Mouse (Mus musculus) CH12F3 (cell line): ENCODE results near the gene Ddit4.

Experiments
- in situ Hi-C: fragments of 300-500 bp; cut with MboI; formaldehyde crosslinking; loops from 2 replicates; pipeline ENCODE4 v1.14.3; 2020; ENCODE audit warnings: low sequenced_read_pairs

Ddit4 gene

DNA sequence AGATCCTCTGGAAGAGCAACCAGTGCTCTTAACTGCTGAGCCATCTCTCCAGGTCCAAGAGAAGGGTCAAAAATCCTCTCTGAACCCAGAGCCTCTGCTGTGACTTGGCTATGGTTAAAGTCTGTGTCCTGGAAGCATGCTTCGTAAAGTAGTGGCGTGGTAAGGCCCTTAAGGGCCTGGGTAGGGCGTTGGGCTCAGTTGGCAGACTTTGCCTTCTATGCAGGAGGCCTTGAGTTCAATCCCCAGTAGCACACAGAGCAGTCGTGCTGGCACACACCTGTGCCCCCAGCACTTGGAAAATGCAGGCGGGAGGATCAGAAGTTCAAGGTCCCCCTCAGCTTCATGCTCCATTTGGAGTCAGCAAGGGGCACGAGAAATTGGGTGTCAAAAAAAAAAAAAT is 21.4 kb upstream of the Ddit4 start:
- in situ Hi-C loops, result no loop called here

DNA sequence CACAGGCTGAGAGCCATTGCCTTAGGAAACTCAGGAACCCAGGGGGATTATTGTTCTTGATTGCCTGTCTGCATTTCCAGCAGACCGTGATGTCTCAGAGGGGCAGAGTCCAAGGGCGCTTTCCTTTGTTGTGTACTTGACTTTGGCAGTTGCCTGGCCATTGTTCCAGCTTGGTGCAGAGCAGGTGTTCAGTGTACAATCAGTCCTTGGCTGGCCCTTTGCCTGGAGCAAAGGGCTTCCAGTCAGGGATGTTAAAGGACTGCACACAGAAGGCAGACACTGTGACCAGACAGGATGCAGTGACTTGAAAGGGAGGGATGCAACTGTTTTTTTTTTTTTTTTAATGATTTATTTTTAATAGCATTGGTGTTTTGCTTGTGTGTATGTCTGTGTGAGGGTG is 20.9 kb upstream of the Ddit4 start:
- in situ Hi-C loops, result no loop called here

- in situ Hi-C loops, result no loop called here
These were observed 20.2 kb upstream of the Ddit4 start for GRCm38 (mm10) chr10:59971813-59972212.

DNA sequence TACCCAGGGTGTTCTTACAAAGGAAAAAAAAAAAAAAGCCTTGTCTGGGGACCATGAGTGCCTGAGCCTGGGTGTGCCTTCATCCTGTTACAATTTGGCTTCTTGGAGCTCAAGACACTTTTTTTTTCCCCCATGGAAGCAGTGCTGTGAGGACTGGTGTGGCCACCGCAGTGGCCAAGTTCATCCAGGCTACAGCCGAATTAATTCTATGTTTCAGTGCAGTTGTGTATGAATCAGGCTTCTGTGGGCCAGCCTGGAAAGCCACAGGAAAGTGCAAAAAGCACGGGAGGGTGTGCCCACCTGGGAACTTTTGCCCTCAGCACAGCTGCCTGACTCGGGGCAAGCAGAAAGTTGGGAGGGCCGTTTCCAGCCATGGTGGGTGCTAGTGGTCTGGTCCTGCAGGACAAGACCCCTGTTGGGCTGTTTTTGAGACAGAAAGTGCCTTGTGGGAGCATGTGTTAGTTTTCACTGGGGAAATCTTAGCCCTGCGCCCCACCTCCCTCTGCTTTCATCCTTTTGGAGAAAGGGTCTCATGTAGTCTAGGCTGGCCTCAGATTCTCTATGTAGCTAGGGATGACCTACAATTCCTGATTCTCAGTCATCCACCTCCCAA is 18.9 kb upstream of the Ddit4 start:
- in situ Hi-C loops, result no loop called here

GRCm38 (mm10) chr10:59969821-59970449 is 18.3 kb upstream of the Ddit4 start:
- in situ Hi-C loops, result no loop called here

DNA sequence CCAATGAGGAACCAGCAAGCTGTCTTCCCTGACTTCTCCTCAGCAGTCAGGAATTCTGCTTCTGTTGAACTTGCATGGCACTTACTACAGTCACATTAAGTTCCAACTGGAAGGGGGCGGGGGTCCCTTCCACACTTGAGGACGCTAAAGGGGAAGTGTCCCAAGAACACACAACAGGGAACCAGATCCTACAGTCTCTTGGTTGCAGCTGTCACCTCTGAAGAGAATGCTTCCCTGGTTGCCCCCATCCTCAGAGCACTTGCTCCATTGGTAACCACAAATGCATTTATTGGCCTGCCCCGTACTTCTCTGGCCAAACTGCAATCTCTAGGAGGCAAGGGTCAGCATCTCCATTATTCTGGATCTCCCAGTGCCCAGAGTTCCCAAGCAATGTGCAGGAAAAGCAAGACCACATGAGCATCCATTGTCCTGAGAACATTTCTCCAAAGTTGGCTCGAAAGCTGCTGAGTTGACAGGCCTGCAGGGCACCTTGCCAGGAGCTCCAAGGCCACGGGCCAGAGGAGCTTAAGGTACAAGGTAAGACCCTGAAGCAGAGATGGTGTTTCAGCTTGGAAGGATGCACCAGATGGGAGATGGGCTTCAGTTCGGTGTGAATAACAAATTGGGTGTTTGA is 15.8 kb upstream of the Ddit4 start:
- in situ Hi-C loops, result no loop called here

GRCm38 (mm10) chr10:59966743-59967142 is 15.1 kb upstream of the Ddit4 start:
- in situ Hi-C loops, result no loop called here

- in situ Hi-C loops, result no loop called here
These were observed 14.2 kb upstream of the Ddit4 start for GRCm38 (mm10) chr10:59965788-59966187.

- in situ Hi-C loops, result no loop called here
These were observed 13.7 kb upstream of the Ddit4 start for GRCm38 (mm10) chr10:59965362-59965695.

- in situ Hi-C loops, result no loop called here
These were observed 13.1 kb upstream of the Ddit4 start for GRCm38 (mm10) chr10:59964504-59965361.

DNA sequence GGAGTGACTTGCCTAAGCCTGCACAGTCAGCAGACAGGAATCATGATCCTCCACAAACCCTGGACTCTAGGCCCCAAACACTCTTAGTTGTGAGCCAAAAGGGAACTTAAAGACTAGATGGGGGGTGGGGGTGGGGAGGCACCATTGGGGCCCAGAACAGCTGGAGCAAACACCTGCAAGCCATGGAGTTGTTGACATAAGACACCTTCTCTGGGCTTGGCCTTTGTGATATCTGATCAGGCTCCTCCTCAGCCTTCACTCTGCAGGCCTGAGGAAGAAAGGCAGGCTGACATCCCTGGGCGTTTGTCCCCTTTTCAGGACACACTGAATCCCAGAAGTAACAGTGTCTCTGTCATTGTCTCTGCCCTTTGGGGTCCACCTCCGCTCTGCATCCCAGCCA is 12.0 kb upstream of the Ddit4 start:
- in situ Hi-C loops, result no loop called here

GRCm38 (mm10) chr10:59959517-59959916 is 7.9 kb upstream of the Ddit4 start:
- in situ Hi-C loops, result no loop called here

DNA sequence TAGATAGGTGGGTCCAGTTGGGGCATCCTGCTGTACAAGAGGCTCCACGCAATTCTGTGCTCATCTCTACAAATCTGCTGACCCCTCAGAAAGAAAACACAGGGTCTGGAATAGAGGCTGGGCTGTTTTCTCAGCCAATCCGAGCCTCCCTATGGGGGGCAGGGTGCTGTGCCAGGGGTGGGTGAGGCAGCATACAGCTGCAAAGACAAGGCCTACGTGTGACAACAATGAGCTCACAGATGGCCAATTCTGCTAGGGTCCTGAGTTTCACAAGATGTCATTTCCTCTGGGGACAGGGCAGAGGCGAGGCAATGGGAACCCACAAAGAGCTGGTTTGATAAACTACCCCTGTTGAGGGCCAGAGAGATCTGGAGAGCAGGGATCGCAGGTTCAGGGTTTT is 6.8 kb upstream of the Ddit4 start:
- in situ Hi-C loops, result no loop called here

- in situ Hi-C loops, result no loop called here
These were observed 5.8 kb upstream of the Ddit4 start for GRCm38 (mm10) chr10:59957171-59958149.

DNA sequence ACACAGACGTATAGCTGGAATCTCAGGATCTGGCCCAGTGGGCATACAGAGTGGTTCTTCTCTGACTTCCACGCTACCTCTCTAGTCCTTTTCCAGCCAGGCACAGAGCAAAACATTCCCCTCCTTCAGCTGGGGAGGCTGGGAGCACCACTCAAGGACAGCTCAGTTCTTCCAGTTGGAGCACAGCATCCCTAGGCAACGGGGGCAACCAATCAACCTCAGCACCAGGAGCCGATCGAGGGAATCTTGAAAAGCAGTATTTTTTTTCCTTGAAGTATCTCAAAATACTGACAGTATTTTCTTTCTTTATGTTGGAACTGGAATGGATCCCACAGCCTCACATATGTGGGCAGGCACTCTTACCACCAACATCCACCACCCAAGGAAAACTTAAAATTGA is 5.0 kb upstream of the Ddit4 start:
- in situ Hi-C loops, result no loop called here

GRCm38 (mm10) chr10:59953564-59954039 is 2.0 kb upstream of the Ddit4 start:
- in situ Hi-C loops, result loop anchor here (5.0 kb wide), 1 partner anchor 66 kb away; no protein-coding TSS in a partner anchor

GRCm38 (mm10) chr10:59952781-59953563 is 1.3 kb upstream of the Ddit4 start:
- in situ Hi-C loops, result loop anchor here (5.0 kb wide), 1 partner anchor 66 kb away; no protein-coding TSS in a partner anchor

DNA sequence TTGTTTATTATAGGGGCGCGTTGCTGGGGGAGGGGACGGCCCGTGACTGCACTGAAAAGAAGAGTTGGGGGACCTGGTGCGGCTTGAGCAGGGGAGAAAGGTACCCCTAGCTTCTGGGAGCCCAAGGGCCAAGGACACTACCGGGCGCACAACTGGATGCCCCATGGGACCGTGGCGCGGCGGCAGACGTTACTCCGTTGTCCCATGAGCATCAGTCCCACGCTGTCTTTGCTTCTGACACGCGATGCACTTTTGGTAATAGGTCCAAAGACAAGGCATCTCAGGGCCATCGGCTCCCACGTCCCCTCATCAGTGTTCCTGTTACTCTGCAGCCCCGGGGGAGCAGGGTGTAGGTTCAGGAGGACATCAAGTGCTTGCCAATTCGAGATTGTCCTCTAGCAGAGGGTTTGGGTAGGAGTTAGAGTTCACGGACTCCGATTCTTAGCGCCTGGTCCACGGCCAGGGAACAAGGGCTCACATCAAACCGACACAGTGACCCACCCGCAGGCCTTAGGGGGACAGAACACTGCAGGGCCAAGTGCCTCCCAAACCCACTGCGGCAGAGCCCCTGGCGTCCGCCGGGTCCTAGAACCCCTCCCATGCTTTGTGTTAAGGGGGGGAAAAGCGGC is 632 bp upstream of the Ddit4 start:
- in situ Hi-C loops, result loop anchor here (5.0 kb wide), 1 partner anchor 65 kb away; no protein-coding TSS in a partner anchor

DNA sequence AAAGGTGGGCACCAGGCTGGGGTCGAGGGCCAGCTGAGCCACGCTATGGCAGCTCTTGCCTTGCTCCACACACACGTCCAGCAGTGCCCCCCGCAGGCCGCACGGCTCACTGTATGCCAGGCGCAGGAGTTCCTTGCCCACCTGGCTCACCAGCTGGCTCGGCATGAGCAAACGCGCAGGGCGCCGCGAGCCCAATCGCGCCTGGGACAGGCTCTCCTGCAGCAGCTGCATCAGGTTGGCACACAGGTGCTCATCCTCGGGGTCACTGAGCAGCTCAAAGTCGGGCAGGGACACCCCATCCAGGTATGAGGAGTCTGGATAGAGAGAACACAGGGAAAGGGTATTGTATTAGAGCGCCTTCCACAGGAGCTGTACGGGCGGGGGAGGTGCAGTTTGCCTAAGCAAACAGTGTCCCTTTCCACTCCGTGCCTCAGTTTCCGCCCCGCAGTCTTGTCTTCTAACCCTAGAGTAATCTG is 880 bp downstream of the Ddit4 start:
- in situ Hi-C loops, result loop anchor here (5.0 kb wide), 1 partner anchor 63 kb away; no protein-coding TSS in a partner anchor
